Mouse (Mus musculus) B cell, adult 2 months (primary cell): ENCODE measurements around the gene Caly.
A peak's percentile ranks its signal among the peaks of the same experiment; 100 is the strongest.

Experiments used
- DNase-seq, 2 experiments: peaks; one replicate each; pipeline ENCODE4 v3.0.0; 2022

The Caly gene

DNA sequence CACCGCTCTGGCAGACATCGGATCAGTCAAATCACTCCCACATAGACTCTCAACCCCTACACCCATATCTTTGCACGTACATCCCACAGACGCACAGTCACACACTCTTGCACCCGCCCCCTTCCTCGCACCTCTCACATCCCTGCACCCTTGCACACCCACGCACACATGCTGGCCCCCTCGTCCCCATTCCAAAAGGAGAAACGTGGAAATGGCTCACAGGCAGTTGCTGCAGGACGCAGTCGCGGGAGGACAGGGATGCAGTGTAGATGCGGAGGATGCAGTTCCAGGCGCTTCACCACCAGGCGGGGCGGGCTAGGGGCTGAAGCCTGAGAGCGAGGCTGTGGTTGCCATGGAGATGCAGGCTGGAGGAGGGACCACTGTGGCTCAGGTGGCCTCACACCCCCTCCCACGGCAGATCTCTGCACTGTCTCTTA is at the start of gene Caly:
Gene Caly (minus strand): TSS at position 307 of the 437 bp plus-strand sequence.
- peak; percentile 14 to 36 for DNase-seq

- no peak for DNase-seq
These were observed 45.6 kb upstream of the Caly start for GRCm38 (mm10) chr7:140127911-140128310.

DNA sequence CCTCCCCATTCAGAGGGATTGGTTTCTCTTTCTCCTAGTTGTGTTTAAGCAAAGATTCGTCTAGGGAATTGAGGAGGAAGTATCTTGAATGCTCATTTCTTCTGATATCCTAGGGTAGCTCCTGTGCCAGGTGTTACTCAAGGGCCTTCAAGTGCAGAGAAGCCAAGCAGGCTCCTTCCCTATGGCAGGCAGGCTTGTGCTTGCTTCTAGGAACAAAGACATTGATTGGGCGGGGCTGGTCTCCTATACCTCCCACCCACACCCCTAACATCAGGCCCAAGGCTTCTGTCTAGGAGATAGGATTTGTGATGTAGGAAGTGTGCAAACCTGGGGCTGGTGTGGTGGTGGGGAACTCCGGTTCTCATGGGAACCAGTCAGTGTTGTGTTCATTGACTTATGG is 44.6 kb upstream of the Caly start:
- no peak for DNase-seq

DNA sequence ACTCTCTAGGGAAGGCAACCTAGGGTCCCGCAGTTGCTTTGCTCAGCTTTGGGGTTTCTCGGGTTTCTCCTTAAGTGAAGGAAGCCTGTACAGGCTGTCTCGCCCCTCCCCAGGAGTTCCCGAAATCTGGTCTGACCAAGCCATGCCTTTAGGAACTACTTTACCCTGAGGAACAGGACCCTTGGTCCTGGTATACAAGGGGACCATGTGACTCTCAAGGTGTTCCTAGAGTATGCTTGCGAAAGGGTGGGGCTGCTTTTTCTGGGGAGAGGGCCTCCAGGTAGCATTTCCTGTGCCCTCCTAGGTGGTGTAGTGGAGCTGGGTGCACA is 43.6 kb upstream of the Caly start:
- no peak for DNase-seq

DNA sequence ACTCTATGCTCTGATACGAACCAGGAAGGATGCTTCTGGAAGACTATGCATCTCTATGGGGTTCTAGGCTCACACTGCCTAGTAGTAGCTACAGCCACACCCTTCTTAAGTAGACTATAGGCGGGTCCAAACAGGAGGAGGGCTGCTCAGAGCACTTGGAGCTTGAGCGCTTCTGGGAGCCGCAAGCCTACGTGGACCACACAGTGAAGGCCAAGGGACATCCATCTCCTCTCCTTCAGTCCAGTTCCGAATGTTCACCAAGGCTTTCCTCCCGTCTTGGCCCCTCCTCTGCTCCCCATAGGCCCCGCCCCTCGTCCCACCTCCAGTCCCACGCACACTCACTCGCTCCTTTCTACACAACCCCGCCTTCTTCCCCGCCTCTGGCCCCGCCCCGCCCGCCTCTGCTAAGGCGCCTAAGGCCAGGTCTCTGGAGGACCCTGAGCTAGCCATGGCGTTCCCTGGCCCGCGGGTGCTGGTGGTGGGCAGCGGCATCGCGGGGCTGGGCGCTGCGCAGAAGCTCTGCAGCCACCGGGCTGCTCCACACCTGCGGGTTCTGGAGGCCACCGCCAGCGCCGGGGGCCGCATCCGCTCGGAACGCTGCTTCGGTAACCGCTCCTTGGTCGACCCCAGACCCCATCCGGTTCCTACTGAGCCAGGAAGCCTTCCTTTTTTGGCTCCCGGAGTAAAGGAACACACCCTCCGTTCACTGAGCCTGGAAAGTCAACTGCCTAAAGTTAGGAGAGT is 43.1 kb upstream of the Caly start:
- peak; percentile 92 to 95 for DNase-seq

DNA sequence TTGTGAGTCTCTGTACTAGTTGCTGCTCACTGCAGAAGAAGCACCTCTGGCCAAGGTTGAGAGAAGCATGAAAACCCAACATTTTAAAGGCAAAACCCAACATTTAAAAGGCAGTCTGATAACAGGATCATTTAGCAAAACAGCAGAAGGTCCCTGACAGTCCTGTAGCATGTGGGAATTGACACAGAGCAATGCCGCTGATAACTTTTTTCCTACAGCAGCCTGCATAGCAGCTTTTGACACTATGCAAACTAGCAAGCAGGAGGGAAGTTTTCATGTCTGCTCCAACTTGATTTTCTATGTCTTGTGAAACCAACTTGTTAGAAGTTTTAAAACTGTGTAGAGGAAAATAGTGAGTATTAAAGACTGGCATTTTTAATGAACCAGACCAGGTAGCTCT is 42.0 kb upstream of the Caly start:
- no peak for DNase-seq

- no peak for DNase-seq
These were observed 40.4 kb upstream of the Caly start for GRCm38 (mm10) chr7:140122765-140123164.

- no peak for DNase-seq
These were observed 39.1 kb upstream of the Caly start for GRCm38 (mm10) chr7:140121338-140121910.

DNA sequence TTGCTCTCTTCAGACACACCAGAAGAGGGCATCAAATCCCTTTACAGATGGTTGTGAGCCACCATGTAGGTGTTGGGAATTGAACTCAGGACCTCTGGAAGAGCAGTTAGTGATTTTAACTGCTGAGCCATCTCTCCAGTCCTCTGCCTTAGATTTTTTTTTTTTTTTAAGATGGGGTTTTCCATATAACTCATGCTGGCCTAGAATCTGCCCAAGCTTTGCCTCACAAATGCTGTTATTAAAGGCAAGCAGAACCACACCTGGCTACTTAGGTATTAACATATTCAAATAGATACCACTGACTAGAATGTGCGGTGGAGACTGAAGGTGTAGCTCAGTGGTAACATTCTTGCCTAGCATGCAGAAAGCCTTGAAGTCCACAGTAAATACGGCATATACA is 38.1 kb upstream of the Caly start:
- DNase-seq = no peak

GRCm38 (mm10) chr7:140116329-140117054 is 34.1 kb upstream of the Caly start, which contains the start of gene Echs1:
Gene Echs1, minus strand, starts transcription at chr7:140116476.
- peak; percentile 90 to 92 for DNase-seq

DNA sequence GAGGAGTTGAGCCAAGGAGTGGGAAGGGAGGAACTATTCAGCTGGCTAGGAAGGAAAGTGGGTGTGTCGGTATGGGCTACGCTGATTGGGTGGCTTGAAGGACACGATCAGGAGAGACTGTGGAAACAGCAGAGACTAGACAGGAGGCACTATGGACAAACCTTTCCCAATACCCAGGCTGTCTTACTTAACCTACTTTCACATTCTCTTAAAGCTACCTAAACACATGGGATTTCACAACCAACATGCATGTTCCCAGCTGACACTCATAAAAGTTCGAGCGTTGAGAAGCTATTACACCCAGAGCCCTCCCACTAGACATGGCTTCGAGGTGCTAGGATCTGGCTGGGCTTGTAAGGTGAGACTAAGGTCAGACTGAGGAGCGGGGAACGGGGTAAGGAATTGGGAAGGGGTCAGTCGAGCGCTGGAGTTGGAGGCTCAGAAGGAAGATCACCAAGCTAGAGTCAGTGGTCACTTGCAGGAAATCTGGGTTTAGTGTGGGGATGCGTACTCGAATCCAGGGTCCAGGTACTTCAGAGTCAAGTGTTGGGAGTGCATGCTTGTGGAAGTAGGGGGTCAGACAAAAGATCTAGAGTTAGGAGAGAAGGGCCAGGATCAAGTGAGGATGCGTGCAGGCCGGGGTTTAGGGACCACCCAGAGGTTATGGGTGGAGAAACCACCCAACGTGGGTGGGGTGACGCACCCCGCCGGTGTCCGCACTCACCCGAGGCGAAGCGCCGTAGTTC is 33.4 kb upstream of the Caly start, which contains the start of gene Paox:
Gene Paox (plus strand): TSS at position 217 of the 746 bp plus-strand sequence.
- DNase-seq = peak in 1 of 2 experiments; percentile 9

DNA sequence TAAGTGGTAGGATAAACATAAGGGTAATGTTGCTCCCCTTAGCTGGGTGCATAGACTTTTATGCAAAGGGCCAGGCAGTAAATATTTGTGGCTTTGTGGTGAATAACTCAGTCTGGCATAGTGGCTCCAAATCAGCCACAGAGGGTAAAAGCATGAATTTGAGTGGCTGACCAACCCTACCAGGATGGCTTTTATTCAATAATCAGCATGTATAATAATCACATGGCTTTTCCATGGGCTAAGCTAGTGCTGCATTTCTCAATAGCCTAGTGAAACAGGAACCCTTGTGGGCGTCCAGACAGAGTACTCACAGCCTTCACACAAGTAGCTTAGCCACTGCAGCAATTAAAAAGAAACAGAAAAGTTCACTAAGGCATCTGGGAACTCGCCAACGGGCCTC is 29.6 kb upstream of the Caly start:
- no peak for DNase-seq

GRCm38 (mm10) chr7:140104009-140104408 is 21.7 kb upstream of the Caly start:
- no peak for DNase-seq

GRCm38 (mm10) chr7:140101993-140102860 is 19.9 kb upstream of the Caly start, which contains the start of gene Fuom:
Gene Fuom, minus strand, starts transcription at chr7:140102441.
- DNase-seq = peak; percentile 84 to 85

DNA sequence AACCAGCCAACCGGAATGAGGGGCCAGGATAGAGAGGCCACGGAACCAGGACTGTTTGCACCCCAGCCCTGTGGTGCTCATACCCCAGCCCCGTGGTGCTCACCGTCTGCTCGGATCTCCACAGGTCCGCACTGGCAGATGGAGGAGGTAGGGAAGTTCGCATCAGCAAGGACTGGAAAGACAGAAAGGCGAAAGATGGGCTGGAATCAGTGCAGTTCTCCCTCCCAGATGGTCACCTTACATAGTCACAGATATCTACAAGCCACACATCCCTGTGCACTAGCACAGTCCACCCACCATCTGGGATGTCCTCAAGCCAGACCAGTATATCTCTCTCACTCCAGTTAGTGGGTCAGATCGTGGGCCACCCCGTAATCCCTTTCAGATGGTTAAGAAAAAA is 19.1 kb upstream of the Caly start:
- DNase-seq = no peak

DNA sequence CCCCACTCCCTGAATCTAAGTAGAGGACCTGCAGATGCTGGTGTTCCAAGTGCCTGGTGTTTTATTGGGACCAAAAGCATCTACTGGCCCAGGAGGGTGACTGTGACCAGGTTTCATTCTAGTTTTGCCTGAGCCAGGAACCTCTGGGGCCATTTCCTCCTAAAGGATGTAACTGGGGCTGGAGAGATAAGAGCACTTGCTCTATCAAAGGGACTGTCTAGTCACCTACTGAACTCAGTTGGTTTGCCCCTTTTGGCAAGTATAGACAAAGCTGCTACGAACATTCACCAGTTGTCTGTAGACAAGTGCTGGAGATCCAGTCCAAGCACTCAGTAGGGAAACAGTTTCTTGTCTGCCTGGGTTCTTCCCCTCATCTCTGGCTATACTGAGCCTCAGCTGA is 16.1 kb upstream of the Caly start:
- no peak for DNase-seq

GRCm38 (mm10) chr7:140096055-140096454 is 13.7 kb upstream of the Caly start:
- no peak for DNase-seq

DNA sequence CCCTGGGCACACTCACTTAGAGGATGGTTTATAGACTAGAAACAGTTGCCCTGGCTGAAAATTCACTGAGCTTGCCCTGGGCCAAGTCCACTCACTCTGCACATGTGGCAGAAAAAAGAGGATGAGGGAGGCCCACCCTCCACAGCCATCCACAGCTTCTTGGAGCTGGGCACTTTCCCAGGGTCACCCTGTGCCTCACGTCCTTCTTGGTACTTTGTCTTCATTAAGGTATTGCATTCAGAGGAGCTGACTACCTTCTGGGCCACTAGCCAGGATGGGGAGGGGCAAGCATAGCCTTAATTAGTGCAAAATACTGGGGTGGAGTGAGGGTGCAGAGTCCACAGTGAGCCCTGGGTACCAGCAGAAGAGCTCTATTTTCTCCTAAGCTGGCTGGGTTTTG is 13.2 kb upstream of the Caly start:
- no peak for DNase-seq

GRCm38 (mm10) chr7:140094954-140095353 is 12.6 kb upstream of the Caly start:
- DNase-seq = no peak

- no peak for DNase-seq
These were observed 10.7 kb upstream of the Caly start, which contains the start of gene Prap1 for GRCm38 (mm10) chr7:140092924-140093528. Gene Prap1, plus strand, starts transcription at chr7:140093395.

- DNase-seq = no peak
These were observed 8.3 kb upstream of the Caly start for GRCm38 (mm10) chr7:140090601-140091000.
